Mouse (Mus musculus): ENCODE measurements around the gene Dnal4.

Dnal4 gene

DNA sequence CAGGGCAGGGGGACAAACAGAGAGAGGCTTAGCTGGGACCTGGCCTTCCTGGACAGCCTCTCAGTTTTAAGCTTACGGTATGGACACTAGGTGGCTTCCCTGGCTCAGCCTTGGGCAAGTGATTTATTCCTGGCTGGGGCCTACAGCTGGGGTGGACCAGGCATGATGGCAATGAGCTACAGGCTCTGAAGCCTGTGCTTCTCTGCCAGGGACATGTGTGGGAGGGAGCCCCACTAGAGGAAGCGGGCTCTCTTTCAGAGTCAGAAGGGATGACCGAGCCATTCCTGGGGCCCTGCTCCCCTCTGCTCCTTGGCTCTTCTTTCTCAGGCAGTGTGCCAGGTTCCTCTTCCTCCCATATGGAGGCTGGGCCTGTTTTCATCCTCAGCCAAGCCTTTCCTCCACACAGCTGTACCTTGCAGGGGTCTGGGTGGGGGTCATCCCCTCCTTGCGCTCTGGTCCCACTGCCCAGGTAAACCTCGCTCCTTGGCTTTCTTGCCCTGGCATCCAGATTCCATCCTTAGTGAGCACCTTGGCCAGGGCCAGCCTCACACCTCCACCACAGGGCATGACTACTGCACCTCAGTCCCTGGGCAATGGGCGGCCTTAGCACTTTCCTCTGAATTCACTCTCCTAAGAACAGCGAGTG, 13.9 kb downstream of the Dnal4 start:
- no peak for DNase-seq (ENCODE audit: low read depth, low spot score)

DNA sequence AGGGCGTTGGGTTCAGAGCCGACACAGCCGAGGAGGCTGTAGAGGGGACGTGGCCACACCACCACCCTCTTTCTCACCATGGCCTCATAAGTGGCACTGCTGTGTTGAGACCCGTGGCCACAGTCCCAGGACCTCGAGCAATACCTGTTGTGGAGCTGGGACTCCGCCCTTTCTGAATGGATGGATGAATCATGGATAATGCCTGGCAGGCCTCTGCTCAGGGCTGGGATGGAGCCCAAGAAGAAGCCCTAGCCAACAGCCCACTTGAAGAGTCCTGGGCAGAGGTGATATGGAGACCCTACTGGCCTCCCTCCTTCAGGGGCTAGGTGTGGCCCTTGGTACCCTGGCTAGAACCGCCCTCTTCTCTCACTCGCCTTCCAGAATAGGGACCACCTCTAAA, 14.6 kb downstream of the Dnal4 start:
- no peak for DNase-seq (ENCODE audit: low read depth, low spot score)

GRCm38 (mm10) chr15:79760956-79761355, 16.7 kb downstream of the Dnal4 start:
- no peak for DNase-seq (ENCODE audit: low read depth, low spot score)

GRCm38 (mm10) chr15:79757118-79757517, 20.5 kb downstream of the Dnal4 start:
- no peak for DNase-seq (ENCODE audit: low read depth, low spot score)

GRCm38 (mm10) chr15:79755977-79756625, 21.5 kb downstream of the Dnal4 start:
- DNase-seq (ENCODE audit: low read depth, low spot score), result no peak

- DNase-seq (ENCODE audit: low read depth, low spot score), result no peak
Measured at GRCm38 (mm10) chr15:79755176-79755575, 22.5 kb downstream of the Dnal4 start.

- no peak for DNase-seq (ENCODE audit: low read depth, low spot score)
Measured at GRCm38 (mm10) chr15:79753873-79754272, 23.8 kb downstream of the Dnal4 start.

DNA sequence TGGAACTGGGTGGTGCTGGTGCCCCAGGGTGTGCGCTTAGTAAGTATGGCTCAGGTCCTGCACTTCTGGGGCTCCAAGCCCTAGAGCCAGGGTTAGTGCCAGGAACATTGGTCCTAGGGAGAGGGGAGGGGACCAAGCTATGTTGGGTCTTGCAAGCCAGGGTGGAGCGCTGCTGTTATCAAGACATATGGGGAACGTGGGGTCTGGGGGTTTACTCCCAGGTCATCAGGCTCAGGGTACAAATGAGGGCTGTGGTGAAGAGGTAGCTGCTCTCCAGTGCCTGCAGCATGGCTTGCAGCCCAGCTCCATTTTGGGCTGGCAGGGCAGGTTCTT, 24.3 kb downstream of the Dnal4 start:
- DNase-seq (ENCODE audit: low read depth, low spot score), result no peak

- DNase-seq (ENCODE audit: low read depth, low spot score), result peak; percentile 72
Measured at GRCm38 (mm10) chr15:79752742-79753419, 24.8 kb downstream of the Dnal4 start.

DNA sequence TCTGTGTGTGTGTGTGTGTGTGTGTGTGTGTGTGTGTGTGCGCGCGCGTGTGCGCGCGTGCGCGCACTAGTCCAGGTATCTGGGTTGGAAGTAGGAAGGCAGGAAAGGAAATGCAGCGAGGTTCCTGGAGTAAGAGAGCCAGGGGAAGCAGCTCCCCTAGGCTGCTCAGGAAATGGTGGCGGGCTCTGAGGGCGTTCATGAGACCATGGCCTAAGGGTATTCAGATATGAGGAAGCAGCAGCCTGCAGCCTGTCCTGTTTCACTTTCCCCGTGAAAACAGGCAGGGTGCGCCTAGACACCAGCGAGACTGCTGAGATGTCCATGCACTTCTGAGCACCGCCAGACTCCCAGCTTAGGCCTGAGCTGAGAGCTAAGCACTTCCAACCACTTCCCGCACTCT, 25.9 kb downstream of the Dnal4 start:
- DNase-seq (ENCODE audit: low read depth, low spot score), result peak; percentile 30

GRCm38 (mm10) chr15:79750266-79750665, 27.4 kb downstream of the Dnal4 start:
- DNase-seq (ENCODE audit: low read depth, low spot score), result no peak

DNA sequence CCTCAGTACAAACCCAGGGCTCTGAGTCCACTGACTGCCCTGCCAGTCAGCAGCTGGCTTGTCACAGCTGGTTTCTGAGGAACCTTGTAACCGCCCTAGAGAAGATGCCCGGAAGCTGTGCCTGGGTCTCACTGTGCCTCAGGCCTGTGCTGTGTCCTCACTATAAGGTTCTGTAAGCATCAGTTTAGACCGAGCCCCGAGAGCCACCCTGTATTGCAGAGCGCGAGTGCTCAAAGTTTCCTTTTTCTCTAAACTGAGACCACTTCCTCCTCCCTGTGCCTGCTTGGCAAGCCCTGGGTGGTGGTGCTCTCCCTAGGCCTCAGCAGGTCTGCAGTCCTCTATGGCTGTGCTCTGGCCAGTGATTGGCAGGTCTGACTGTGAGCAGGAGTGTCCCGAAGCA, 28.5 kb downstream of the Dnal4 start:
- no peak for DNase-seq (ENCODE audit: low read depth, low spot score)

- peak; percentile 22 for DNase-seq (ENCODE audit: low read depth, low spot score)
Measured at GRCm38 (mm10) chr15:79747998-79748397, 29.7 kb downstream of the Dnal4 start.

GRCm38 (mm10) chr15:79745883-79746282, 31.8 kb downstream of the Dnal4 start:
- no peak for DNase-seq (ENCODE audit: low read depth, low spot score)

DNA sequence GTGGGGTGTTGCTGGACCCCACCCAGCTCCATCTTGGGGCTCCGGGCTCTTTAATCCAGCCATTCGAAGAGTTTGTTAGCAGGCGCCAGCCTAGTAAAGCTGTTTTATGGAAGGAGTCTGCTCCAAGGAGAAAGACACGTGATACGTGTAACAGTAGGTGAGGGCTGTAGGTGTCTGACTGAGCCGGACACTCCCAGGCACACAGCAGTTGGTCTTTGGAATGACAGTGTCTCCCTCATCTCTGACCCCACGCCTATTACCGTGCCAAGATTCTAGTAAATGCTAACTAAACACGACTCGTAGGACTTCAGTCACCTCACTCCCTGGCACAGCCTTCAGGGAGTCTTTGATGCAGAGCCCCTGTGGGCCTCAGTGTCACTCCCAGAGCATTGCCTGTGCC, 32.3 kb downstream of the Dnal4 start:
- no peak for DNase-seq (ENCODE audit: low read depth, low spot score)

DNA sequence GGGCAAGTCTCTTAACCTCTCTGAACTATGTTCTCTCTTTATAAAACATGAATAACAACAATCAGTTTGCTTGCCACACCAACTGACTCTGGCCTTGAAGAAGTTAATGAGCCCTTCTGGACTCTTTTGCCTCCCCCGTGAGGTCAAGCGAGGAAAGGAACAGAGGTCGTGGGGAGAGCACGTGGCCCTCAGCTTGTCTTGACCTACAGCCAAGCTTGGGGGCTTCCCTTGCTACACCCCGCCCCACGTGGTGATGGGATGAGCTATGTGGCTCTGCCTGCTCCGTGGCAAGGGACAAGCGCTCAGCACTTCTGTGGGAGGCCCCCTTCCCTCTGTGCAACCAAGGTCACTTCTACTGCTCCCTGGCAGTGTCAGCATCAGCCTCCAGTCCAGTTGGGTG, 32.9 kb downstream of the Dnal4 start:
- DNase-seq (ENCODE audit: low read depth, low spot score), result no peak

- no peak for DNase-seq (ENCODE audit: low read depth, low spot score)
Measured at GRCm38 (mm10) chr15:79744001-79744400, 33.6 kb downstream of the Dnal4 start.

- no peak for DNase-seq (ENCODE audit: low read depth, low spot score)
Measured at GRCm38 (mm10) chr15:79742706-79743023, 35.0 kb downstream of the Dnal4 start.

- DNase-seq (ENCODE audit: low read depth, low spot score), result peak; percentile 93
Measured at GRCm38 (mm10) chr15:79741921-79742705, 35.5 kb downstream of the Dnal4 start, which contains the start of gene Sun2. Sun2 (minus strand) TSS chr15:79742536.

GRCm38 (mm10) chr15:79741173-79741858, 36.3 kb downstream of the Dnal4 start:
- DNase-seq (ENCODE audit: low read depth, low spot score), result peak; percentile 86

- peak; percentile 78 for DNase-seq (ENCODE audit: low read depth, low spot score)
Measured at GRCm38 (mm10) chr15:79740739-79741138, 36.9 kb downstream of the Dnal4 start.

GRCm38 (mm10) chr15:79734311-79734710, 43.3 kb downstream of the Dnal4 start:
- no peak for DNase-seq (ENCODE audit: low read depth, low spot score)
